Comparison of ENCODE assay signal across 17 mouse cellular contexts in the genomic region with DNA sequence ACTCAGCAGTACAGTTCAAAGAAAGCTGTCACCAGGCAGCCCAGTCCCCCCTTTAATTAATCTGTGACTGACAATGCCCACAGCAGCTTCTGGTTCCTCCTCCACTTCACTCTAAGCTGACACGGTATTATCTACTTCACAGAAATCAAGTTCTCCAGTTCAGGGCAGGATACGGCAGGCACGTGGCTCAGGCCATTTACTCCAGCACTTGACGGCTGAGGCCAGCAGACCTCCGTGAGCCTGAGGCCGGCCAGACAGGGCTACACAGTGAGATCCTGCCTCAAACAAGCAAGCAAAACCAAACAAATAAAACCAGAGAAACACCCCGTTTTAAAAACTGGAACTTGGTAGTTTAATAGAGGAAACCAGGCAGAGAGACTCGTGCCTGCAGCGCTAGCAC. TPM values are rescaled to one million over a fixed set of nuclear protein-coding genes. Genes with fewer than 3 reads are reported as not detected.
DNase-seq lines count a peak whose midpoint lies in the region; ATAC-seq and TF ChIP-seq lines count a peak whose summit lies in the region.
"Had no signal": no experiment of that assay in that cellular context is flagged by ENCODE, and none has a peak within 500 bp of the region (broad histone marks: within the 10 kb centered on the region; RNA-seq: fewer than 3 reads in every experiment).

No protein-coding gene starts in this region.

- no peak for ATAC-seq in liver, embryonic 13.5 days (ENCODE audit: low read depth)
- 0 out of 2 replicates have a peak, but pooled peaks have one; percentile 28 for ATAC-seq in heart, embryonic 11.5 days (replicated peaks; ENCODE audit: insufficient number of reproducible peaks, low FRiP score, low TSS enrichment)
- ATAC-seq in hindbrain, postnatal 0 days: no peak

- intact Hi-C loops in heart, postnatal 25 days (cut with DNase I): loop anchor here (2.0 to 5.0 kb wide), 2 partner anchors 20 to 36 kb away; partner anchors contain the start of gene Nudt3

- H3K36me3 ChIP-seq in liver, embryonic 13.5 days: peaks cover 47% of the 10 kb centered on the region
- peaks cover 13% of the 10 kb centered on the region for H3K36me3 ChIP-seq in heart, embryonic 11.5 days (ENCODE audit: control insufficient read depth, insufficient read depth, low read length)
- H3K36me3 ChIP-seq in hindbrain, postnatal 0 days (ENCODE audit: insufficient read depth, low read length): peaks cover 27% of the 10 kb centered on the region; the same call in 1 of the 2 replicates

- peak; percentile 95 for DNase-seq in heart, adult 11 months
- DNase-seq in heart, postnatal 25 days (ENCODE audit: low spot score): no peak
- no peak for DNase-seq in liver, embryonic 13.5 days
- DNase-seq in liver: no peak
- DNase-seq in hindbrain, postnatal 0 days (ENCODE audit: low spot score): peak; percentile 1
- no peak for DNase-seq in adrenal gland, adult 18-20 months (ENCODE audit: low spot score in 2 of 2)
- DNase-seq: adrenal gland, postnatal 10 days; B cell, adult 2 months; cerebellum, adult 9-10 months; layer of hippocampus, adult 9-11 months; left cerebral cortex, postnatal 4 days; lung, adult 18-20 months; thymus, postnatal 4 days had no signal

- H3K9ac ChIP-seq in liver, embryonic 13.5 days: no peak overlapping the region
- H3K9ac ChIP-seq in heart, embryonic 11.5 days (ENCODE audit: low read depth, low read length): no peak overlapping the region; the same call in 1 of the 2 replicates
- H3K9ac ChIP-seq in hindbrain, postnatal 0 days (replicated peaks; ENCODE audit: low read length): no peak overlapping the region

- H3K4me2 ChIP-seq in liver, embryonic 13.5 days: no peak overlapping the region
- H3K4me2 ChIP-seq in heart, embryonic 11.5 days: no peak overlapping the region
- no peak overlapping the region for H3K4me2 ChIP-seq in hindbrain, postnatal 0 days (ENCODE audit: low read depth, low read length)

- WGBS in liver, embryonic 13.5 days (ENCODE audit: insufficient replicate concordance): 45% methylated on average over 9 of the region's 9 CpGs
- WGBS in heart, embryonic 11.5 days (ENCODE audit: insufficient replicate concordance): 46% methylated on average over 9 of the region's 9 CpGs
- WGBS in hindbrain, postnatal 0 days: 59% methylated on average over 9 of the region's 9 CpGs

- no peak overlapping the region for H3K4me3 ChIP-seq in liver, embryonic 13.5 days (replicated peaks)
- no peak overlapping the region for H3K4me3 ChIP-seq in heart, embryonic 11.5 days (ENCODE audit: low read depth, low read length)
- H3K4me3 ChIP-seq in hindbrain, postnatal 0 days (ENCODE audit: low read length): no peak overlapping the region

- peaks cover 89% of the 10 kb centered on the region for H3K4me1 ChIP-seq in liver, embryonic 13.5 days (replicated peaks)
- H3K4me1 ChIP-seq in heart, embryonic 11.5 days (ENCODE audit: control insufficient read depth, insufficient read depth, low read length): peaks cover 55% of the 10 kb centered on the region
- H3K4me1 ChIP-seq in hindbrain, postnatal 0 days (ENCODE audit: insufficient read depth, low read length): no peaks in the 10 kb centered on the region

- no peak for TF ChIP-seq CTCF in hindbrain, postnatal 0 days (IDR thresholded peaks at IDR 0.05; ENCODE audit: low read depth)

- H3K9me3 ChIP-seq in liver, embryonic 13.5 days (replicated peaks): no peaks in the 10 kb centered on the region
- H3K9me3 ChIP-seq in heart, embryonic 11.5 days (replicated peaks; ENCODE audit: control insufficient read depth, low read length): no peaks in the 10 kb centered on the region
- H3K9me3 ChIP-seq in hindbrain, postnatal 0 days (ENCODE audit: low read length): no peaks in the 10 kb centered on the region

- H3K27ac ChIP-seq in liver, embryonic 13.5 days: 0 out of 2 replicates have a peak overlapping the region, but pooled peaks have one; percentile 23
- peak overlapping the region; percentile 50 for H3K27ac ChIP-seq in heart, embryonic 11.5 days (ENCODE audit: low read depth, low read length)
- peak overlapping the region; percentile 42; the same call in 1 of the 2 replicates for H3K27ac ChIP-seq in hindbrain, postnatal 0 days
- H3K27ac ChIP-seq: kidney, postnatal 0 days had no signal

- H3K27me3 ChIP-seq in liver, embryonic 13.5 days: no peaks in the 10 kb centered on the region
- H3K27me3 ChIP-seq in heart, embryonic 11.5 days (ENCODE audit: control insufficient read depth, insufficient read depth, low read length): no peaks in the 10 kb centered on the region
- no peaks in the 10 kb centered on the region for H3K27me3 ChIP-seq in hindbrain, postnatal 0 days (ENCODE audit: insufficient read depth, low read length)

RNA-seq across cellular contexts. Expression of gene AI413582, which starts 21.1 kb away (rescaled TPM):
- 1 to 10 TPM; 7.3 to 7.7 TPM for total RNA-seq in heart, postnatal 25 days (2021)
- polyA plus RNA-seq in liver, embryonic 13.5 days (2015; fragmentation: Nextera tagmentation; extraction: Ambion mirVana): 13.1 and 13.7 TPM in 2 replicates
- 18.1 and 18.3 TPM in 2 replicates for polyA plus RNA-seq in heart, embryonic 11.5 days (2014; fragmentation: Nextera tagmentation; extraction: Ambion mirVana)
- 50.2 and 59.6 TPM in 2 replicates for total RNA-seq in hindbrain, postnatal 0 days (2014; rRNA removed)
- polyA plus RNA-seq in hindbrain, postnatal 0 days (2015; fragmentation: Nextera tagmentation; extraction: Ambion mirVana): 92.7 and 95.3 TPM in 2 replicates
- 10 to 100 TPM; 20.1 to 21.7 TPM for total RNA-seq in adrenal gland, adult 18-20 months (2021)

RNA-seq across cellular contexts. Expression of gene Hmga1, which starts 30.4 kb away (rescaled TPM):
- total RNA-seq in heart, postnatal 25 days (2021): 10 to 100 TPM; 35.2 to 42.0 TPM
- 226 and 262 TPM in 2 replicates for polyA plus RNA-seq in liver, embryonic 13.5 days (2015; fragmentation: Nextera tagmentation; extraction: Ambion mirVana)
- polyA plus RNA-seq in heart, embryonic 11.5 days (2014; fragmentation: Nextera tagmentation; extraction: Ambion mirVana): 261 and 278 TPM in 2 replicates
- total RNA-seq in hindbrain, postnatal 0 days (2014; rRNA removed): 142 and 170 TPM in 2 replicates
- 130 and 145 TPM in 2 replicates for polyA plus RNA-seq in hindbrain, postnatal 0 days (2015; fragmentation: Nextera tagmentation; extraction: Ambion mirVana)
- 10 to 100 TPM; 16.8 to 29.5 TPM for total RNA-seq in adrenal gland, adult 18-20 months (2021)

RNA-seq across cellular contexts. Expression of gene Nudt3, which starts 36.6 kb away (rescaled TPM):
- 100 to 1,000 TPM; 343 TPM for total RNA-seq in heart, postnatal 25 days (2021)
- polyA plus RNA-seq in liver, embryonic 13.5 days (2015; fragmentation: Nextera tagmentation; extraction: Ambion mirVana): 31.3 and 33.9 TPM in 2 replicates
- 38.8 and 47.4 TPM in 2 replicates for polyA plus RNA-seq in heart, embryonic 11.5 days (2014; fragmentation: Nextera tagmentation; extraction: Ambion mirVana)
- 252 and 264 TPM in 2 replicates for total RNA-seq in hindbrain, postnatal 0 days (2014; rRNA removed)
- 210 and 220 TPM in 2 replicates for polyA plus RNA-seq in hindbrain, postnatal 0 days (2015; fragmentation: Nextera tagmentation; extraction: Ambion mirVana)
- 100 to 1,000 TPM; 201 to 202 TPM for total RNA-seq in adrenal gland, adult 18-20 months (2021)

RNA-seq across cellular contexts. Expression of gene RPS10-NUDT3, which starts 48.4 kb away (rescaled TPM):
- under 1 TPM in 1 of 2 experiments, not detected in 1; 0.94 TPM for total RNA-seq in heart, postnatal 25 days (2021)
- not detected in 2 replicates for polyA plus RNA-seq in liver, embryonic 13.5 days (2015; fragmentation: Nextera tagmentation; extraction: Ambion mirVana)
- not detected in 2 replicates for polyA plus RNA-seq in heart, embryonic 11.5 days (2014; fragmentation: Nextera tagmentation; extraction: Ambion mirVana)
- not detected in 2 replicates for total RNA-seq in hindbrain, postnatal 0 days (2014; rRNA removed)
- not detected in 2 replicates for polyA plus RNA-seq in hindbrain, postnatal 0 days (2015; fragmentation: Nextera tagmentation; extraction: Ambion mirVana)
- not detected for total RNA-seq in adrenal gland, adult 18-20 months (2021)
- total RNA-seq: ES-E14; left cerebral cortex, postnatal 4 days; megakaryocyte progenitor cell, adult 5-6 weeks had no signal
- polyA plus RNA-seq: kidney, postnatal 0 days had no signal

RNA-seq across cellular contexts. Expression of gene Rps10, which starts 49.8 kb away (rescaled TPM):
- 100 to 1,000 TPM; 476 to 516 TPM for total RNA-seq in heart, postnatal 25 days (2021)
- 778 and 786 TPM in 2 replicates for polyA plus RNA-seq in liver, embryonic 13.5 days (2015; fragmentation: Nextera tagmentation; extraction: Ambion mirVana)
- polyA plus RNA-seq in heart, embryonic 11.5 days (2014; fragmentation: Nextera tagmentation; extraction: Ambion mirVana): 659 and 724 TPM in 2 replicates
- total RNA-seq in hindbrain, postnatal 0 days (2014; rRNA removed): 1,174 and 1,303 TPM in 2 replicates
- 497 and 519 TPM in 2 replicates for polyA plus RNA-seq in hindbrain, postnatal 0 days (2015; fragmentation: Nextera tagmentation; extraction: Ambion mirVana)
- total RNA-seq in adrenal gland, adult 18-20 months (2021): 100 to 1,000 TPM; 930 to 948 TPM

Comparison
In these comparisons a context has a peak if more than half of its experiments do, and no peak if none do; other contexts are left out.
1. DNase-seq: peak in heart, adult 11 months (single experiment) and hindbrain, postnatal 0 days (single experiment); none in heart, postnatal 25 days (single experiment), liver, embryonic 13.5 days (single experiment), liver (single experiment) and adrenal gland, adult 18-20 months (0 of 2).
2. Peak in every context shown above with its lines, with median percentiles within 50 percentile points of each other: H3K27ac ChIP-seq.